Mouse (Mus musculus) heart, embryonic 11.5 days (tissue): ENCODE data around the gene Ccdc32. TPM values are rescaled to one million over a fixed set of nuclear protein-coding genes. Genes with fewer than 3 reads are reported as not detected.

ENCODE experiments used
- ATAC-seq: fragments of 200-750 bp; cut with Nextera tagmentation; replicated peaks from 2 replicates; pipeline ENCODE4 v1.8.0; 2017; ENCODE audit warnings: moderate library complexity; ENCODE audit not compliant: insufficient number of reproducible peaks, low FRiP score, low TSS enrichment
- H3K27ac ChIP-seq: fragments of 300-500 bp; sonication (generic); 2 replicates; pipeline ENCODE4 v1.5.1; 2014; ENCODE audit warnings: mild to moderate bottlenecking, low read depth, low read length
- H3K27me3 ChIP-seq: fragments of 300-500 bp; sonication (generic); 2 replicates; pipeline ENCODE4 v1.6.1; 2014; ENCODE audit warnings: mild to moderate bottlenecking, low read length, mixed read lengths; ENCODE audit not compliant: control insufficient read depth, insufficient read depth
- H3K36me3 ChIP-seq: fragments of 300-500 bp; sonication (generic); 2 replicates; pipeline ENCODE4 v1.6.1; 2014; ENCODE audit warnings: mild to moderate bottlenecking, low read length, moderate library complexity, mixed read lengths; ENCODE audit not compliant: control insufficient read depth, insufficient read depth
- H3K4me1 ChIP-seq: fragments of 300-500 bp; sonication (generic); 2 replicates; pipeline ENCODE4 v1.6.1; 2014; ENCODE audit warnings: low read length; ENCODE audit not compliant: control insufficient read depth, insufficient read depth
- H3K4me2 ChIP-seq: fragments of 300-500 bp; sonication (generic); 2 replicates; pipeline ENCODE4 v1.6.1; 2014; ENCODE audit warnings: mild to moderate bottlenecking, moderate library complexity
- H3K4me3 ChIP-seq: fragments of 300-500 bp; sonication (generic); 2 replicates; pipeline ENCODE4 v1.5.1; 2014; ENCODE audit warnings: low read depth, low read length
- H3K9ac ChIP-seq: fragments of 300-500 bp; sonication (generic); 2 replicates; pipeline ENCODE4 v1.6.1; 2014; ENCODE audit warnings: mild to moderate bottlenecking, low read depth, low read length, moderate library complexity
- H3K9me3 ChIP-seq: fragments of 300-500 bp; sonication (generic); replicated peaks from 2 replicates; pipeline ENCODE4 v1.6.1; 2016; ENCODE audit warnings: low read length; ENCODE audit not compliant: control insufficient read depth
- WGBS: fragments of 180-500 bp; shearing (Covaris S2); extraction: QIAGEN DNeasy Blood & Tissue Kit; methylation state at CpG from one replicate; pipeline ENCODE4 v1.1.7; 2014; ENCODE audit not compliant: insufficient replicate concordance; 5-methylcytosine and 5-hydroxymethylcytosine counted together
- polyA plus RNA-seq: library from polyadenylated mRNA; unstranded; fragments of >200 nt; fragmentation: Nextera tagmentation; extraction: Ambion mirVana; gene quantifications from 2 replicates; pipeline ENCODE4 v1.2.1, GENCODE M21; 2014

Ccdc32 gene
- 16.4 and 17.1 TPM in 2 replicates for polyA plus RNA-seq

GRCm38 (mm10) chr2:119028941-119029551 is at the start of gene Ccdc32:
Ccdc32 (minus strand) TSS chr2:119029393.
- H3K36me3 ChIP-seq: peaks cover 3% of the 10 kb centered on the region; the same call in 1 of the 2 replicates
- H3K4me2 ChIP-seq: peak within 1 kb of the TSS; percentile 79
- no peak within 1 kb of the TSS for H3K27ac ChIP-seq
- 0% methylated on average over 28 of the region's 28 CpGs for WGBS
- peak within 1 kb of the TSS; percentile 82 for H3K9ac ChIP-seq
- peak within 1 kb of the TSS; percentile 75 for H3K4me3 ChIP-seq
- no peaks in the 10 kb centered on the region for H3K9me3 ChIP-seq
- ATAC-seq: peak; percentile 82
- peaks cover 12% of the 10 kb centered on the region; the same call in 1 of the 2 replicates for H3K4me1 ChIP-seq
- no peaks in the 10 kb centered on the region for H3K27me3 ChIP-seq

GRCm38 (mm10) chr2:119072397-119072796 is 43.2 kb upstream of the Ccdc32 start:
- Histone ChIP-seq H3K9me3 (no peaks in the 10 kb centered on the region), H3K4me1 (no peaks in the 10 kb centered on the region), H3K9ac (no peak overlapping the region), H3K27ac (no peak overlapping the region), H3K4me3 (no peak overlapping the region), H3K36me3 (no peaks in the 10 kb centered on the region), H3K4me2 (no peak overlapping the region), H3K27me3 (no peaks in the 10 kb centered on the region)
- no peak for ATAC-seq
- 89% methylated on average over 4 of the region's 4 CpGs for WGBS

GRCm38 (mm10) chr2:119060139-119060538 is 30.9 kb upstream of the Ccdc32 start:
- Histone ChIP-seq H3K4me3 (no peak overlapping the region), H3K4me1 (no peaks in the 10 kb centered on the region), H3K9ac (no peak overlapping the region), H3K9me3 (no peaks in the 10 kb centered on the region), H3K27ac (no peak overlapping the region), H3K27me3 (no peaks in the 10 kb centered on the region), H3K36me3 (peaks cover 2% of the 10 kb centered on the region; the same call in 1 of the 2 replicates), H3K4me2 (no peak overlapping the region)
- ATAC-seq: no peak
- WGBS: 93% methylated on average over 2 of the region's 2 CpGs

GRCm38 (mm10) chr2:119050132-119050650 is 21.0 kb upstream of the Ccdc32 start:
- WGBS: 91% methylated on average over 4 of the region's 4 CpGs
- H3K27me3 ChIP-seq: no peaks in the 10 kb centered on the region

GRCm38 (mm10) chr2:119047849-119048248 is 18.7 kb upstream of the Ccdc32 start:
- no peak overlapping the region for H3K27ac ChIP-seq

More at GRCm38 (mm10) chr2:119050132-119050650, 21.0 kb upstream of the Ccdc32 start:
- Histone ChIP-seq H3K36me3 (no peaks in the 10 kb centered on the region), H3K4me3 (no peak overlapping the region), H3K9me3 (no peaks in the 10 kb centered on the region), H3K9ac (no peak overlapping the region), H3K27ac (no peak overlapping the region), H3K4me2 (no peak overlapping the region), H3K4me1 (peaks cover 6% of the 10 kb centered on the region)
- no peak for ATAC-seq

GRCm38 (mm10) chr2:119046649-119047611 is 17.7 kb upstream of the Ccdc32 start, which contains the start of gene Knl1:
Knl1 (plus strand) TSS chr2:119047119.
- WGBS: 1% methylated on average over 77 of the region's 77 CpGs
- no peaks in the 10 kb centered on the region for H3K27me3 ChIP-seq

More at GRCm38 (mm10) chr2:119047849-119048248, 18.7 kb upstream of the Ccdc32 start:
- H3K9ac ChIP-seq: peak overlapping the region; percentile 77
- peak overlapping the region; percentile 66 for H3K4me2 ChIP-seq
- WGBS: 22% methylated on average over 4 of the region's 4 CpGs
- peaks cover 6% of the 10 kb centered on the region for H3K4me1 ChIP-seq
- peak overlapping the region; percentile 66 for H3K4me3 ChIP-seq
- H3K9me3 ChIP-seq: no peaks in the 10 kb centered on the region
- ATAC-seq: no peak
- no peaks in the 10 kb centered on the region for H3K36me3 ChIP-seq
- no peaks in the 10 kb centered on the region for H3K27me3 ChIP-seq

GRCm38 (mm10) chr2:119045163-119045562 is 16.0 kb upstream of the Ccdc32 start:
- no peak overlapping the region for H3K27ac ChIP-seq
- no peak overlapping the region for H3K9ac ChIP-seq
- WGBS: 49% methylated on average over 2 of the region's 2 CpGs
- no peak overlapping the region for H3K4me2 ChIP-seq
- H3K9me3 ChIP-seq: no peaks in the 10 kb centered on the region
- H3K4me1 ChIP-seq: peaks cover 6% of the 10 kb centered on the region
- no peak for ATAC-seq
- no peaks in the 10 kb centered on the region for H3K27me3 ChIP-seq
- no peak overlapping the region for H3K4me3 ChIP-seq
- no peaks in the 10 kb centered on the region for H3K36me3 ChIP-seq

More at GRCm38 (mm10) chr2:119046649-119047611, 17.7 kb upstream of the Ccdc32 start, which contains the start of gene Knl1:
- Histone ChIP-seq H3K9ac (peak within 1 kb of the TSS; percentile 77), H3K9me3 (no peaks in the 10 kb centered on the region), H3K4me1 (peaks cover 6% of the 10 kb centered on the region), H3K36me3 (no peaks in the 10 kb centered on the region), H3K4me3 (peak within 1 kb of the TSS; percentile 66), H3K4me2 (peak within 1 kb of the TSS; percentile 66), H3K27ac (peak within 1 kb of the TSS; percentile 89)
- ATAC-seq: peak; percentile 94

GRCm38 (mm10) chr2:119040882-119041281 is 11.7 kb upstream of the Ccdc32 start:
- no peak for ATAC-seq
- H3K9ac ChIP-seq: no peak overlapping the region
- no peak overlapping the region for H3K27ac ChIP-seq
- H3K4me1 ChIP-seq: no peaks in the 10 kb centered on the region
- H3K27me3 ChIP-seq: no peaks in the 10 kb centered on the region
- WGBS: 50% methylated on average over 4 of the region's 4 CpGs
- H3K36me3 ChIP-seq: peaks cover 3% of the 10 kb centered on the region; the same call in 1 of the 2 replicates
- H3K4me2 ChIP-seq: no peak overlapping the region
- H3K9me3 ChIP-seq: no peaks in the 10 kb centered on the region
- no peak overlapping the region for H3K4me3 ChIP-seq
